Mouse (Mus musculus): ENCODE data around the gene Sds.

Gene Sds

GRCm38 (mm10) chr5:120476296-120476695, at the start of gene Sds:
TSS of gene Sds (plus strand) at chr5:120476526.
- DNase-seq (ENCODE audit: low read depth, low spot score): no peak

- no peak for DNase-seq (ENCODE audit: low read depth, low spot score)
Measured at GRCm38 (mm10) chr5:120426572-120426971, 49.8 kb upstream of the Sds start.

GRCm38 (mm10) chr5:120427451-120427938, 48.8 kb upstream of the Sds start:
- DNase-seq (ENCODE audit: low read depth, low spot score): no peak

GRCm38 (mm10) chr5:120428189-120428838, 48.0 kb upstream of the Sds start:
- no peak for DNase-seq (ENCODE audit: low read depth, low spot score)

- DNase-seq (ENCODE audit: low read depth, low spot score): no peak
Measured at GRCm38 (mm10) chr5:120428990-120429389, 47.3 kb upstream of the Sds start.

- no peak for DNase-seq (ENCODE audit: low read depth, low spot score)
Measured at GRCm38 (mm10) chr5:120429692-120430091, 46.6 kb upstream of the Sds start.

- no peak for DNase-seq (ENCODE audit: low read depth, low spot score)
Measured at GRCm38 (mm10) chr5:120431001-120431583, 45.2 kb upstream of the Sds start.

- DNase-seq (ENCODE audit: low read depth, low spot score): no peak
Measured at GRCm38 (mm10) chr5:120431649-120432485, 44.5 kb upstream of the Sds start, which contains the start of gene Lhx5. TSS of gene Lhx5 (plus strand) at chr5:120431699.

GRCm38 (mm10) chr5:120432486-120433015, 43.8 kb upstream of the Sds start:
- DNase-seq (ENCODE audit: low read depth, low spot score): no peak

GRCm38 (mm10) chr5:120433135-120433760, 43.1 kb upstream of the Sds start:
- no peak for DNase-seq (ENCODE audit: low read depth, low spot score)

GRCm38 (mm10) chr5:120434231-120434735, 42.0 kb upstream of the Sds start:
- DNase-seq (ENCODE audit: low read depth, low spot score): no peak

GRCm38 (mm10) chr5:120435006-120435681, 41.2 kb upstream of the Sds start:
- DNase-seq (ENCODE audit: low read depth, low spot score): no peak

GRCm38 (mm10) chr5:120435731-120436501, 40.4 kb upstream of the Sds start:
- DNase-seq (ENCODE audit: low read depth, low spot score): no peak

- DNase-seq (ENCODE audit: low read depth, low spot score): no peak
Measured at GRCm38 (mm10) chr5:120436885-120437495, 39.3 kb upstream of the Sds start.

GRCm38 (mm10) chr5:120437539-120437938, 38.8 kb upstream of the Sds start:
- no peak for DNase-seq (ENCODE audit: low read depth, low spot score)

- no peak for DNase-seq (ENCODE audit: low read depth, low spot score)
Measured at GRCm38 (mm10) chr5:120437986-120438385, 38.3 kb upstream of the Sds start.

GRCm38 (mm10) chr5:120438469-120438868, 37.9 kb upstream of the Sds start:
- DNase-seq (ENCODE audit: low read depth, low spot score): no peak

GRCm38 (mm10) chr5:120438991-120439710, 37.2 kb upstream of the Sds start:
- DNase-seq (ENCODE audit: low read depth, low spot score): no peak
